Mouse (Mus musculus): ENCODE data around the gene Nuak2.

GRCm38 (mm10) chr1:132299744-132300143, 16.2 kb upstream of the Nuak2 start:
- TF ChIP-seq EP300 (IDR thresholded peaks at IDR 0.05; ENCODE audit: low read depth): no peak
- no peak for TF ChIP-seq CTCF (IDR thresholded peaks at IDR 0.05; ENCODE audit: low read depth)
